Mouse (Mus musculus) cerebellum, adult 2 months (tissue): ENCODE data around the gene Fkbp5.
"Not testable (repeated sequence)": the region's sequence is repeated elsewhere in the genome, so short reads cannot be mapped to it uniquely, and the experiment has no call there.

Experiments
- CTCF ChIP-seq: fragments of 200-500 bp; IDR thresholded peaks from 2 replicates; pipeline ENCODE4 v1.5.1; 2011; ENCODE audit warnings: low read depth, mild to moderate bottlenecking, control low read depth, low read length, moderate library complexity, borderline replicate concordance; ENCODE audit not compliant: insufficient read depth
- POLR2A ChIP-seq: fragments of 200-500 bp; IDR thresholded peaks from 2 replicates; pipeline ENCODE4 v1.6.1; 2011; ENCODE audit warnings: low read length, control low read depth, borderline replicate concordance; ENCODE audit not compliant: insufficient read depth

GRCm38 (mm10) chr17:28418481-28418880 lies 98.8 kb downstream of the Fkbp5 start:
- not testable (repeated sequence) for TF ChIP-seq POLR2A, CTCF
